Mouse (Mus musculus) testis, adult 2 months (tissue): ENCODE measurements around the gene Cpe. TPM values are rescaled to one million over a fixed set of nuclear protein-coding genes. Genes with fewer than 3 reads are reported as not detected.

ENCODE experiments used
- H3K27ac ChIP-seq: fragments of 200-500 bp; 2 replicates; pipeline ENCODE4 v1.5.1; 2012; ENCODE audit warnings: low read depth, low read length; ENCODE audit not compliant: control insufficient read depth, insufficient read depth
- H3K27me3 ChIP-seq: fragments of 200-500 bp; 2 replicates; pipeline ENCODE4 v1.6.1; 2012; ENCODE audit warnings: mild to moderate bottlenecking, low read length, moderate library complexity; ENCODE audit not compliant: control insufficient read depth, insufficient read depth
- H3K36me3 ChIP-seq: fragments of 200-500 bp; 2 replicates; pipeline ENCODE4 v1.6.1; 2012; ENCODE audit warnings: mild to moderate bottlenecking, low read length; ENCODE audit not compliant: control insufficient read depth, insufficient read depth
- H3K4me1 ChIP-seq: fragments of 200-500 bp; 2 replicates; pipeline ENCODE4 v1.6.1; 2012; ENCODE audit warnings: low read length; ENCODE audit not compliant: control insufficient read depth, insufficient read depth
- H3K4me3 ChIP-seq: fragments of 200-500 bp; 2 replicates; pipeline ENCODE4 v1.5.1; 2012; ENCODE audit warnings: low read depth, mild to moderate bottlenecking, low read length, moderate library complexity, mixed read lengths; ENCODE audit not compliant: control insufficient read depth
- CTCF ChIP-seq: fragments of 200-500 bp; IDR thresholded peaks from 2 replicates; pipeline ENCODE4 v1.5.1; 2012; ENCODE audit warnings: low read depth, mild to moderate bottlenecking, inconsistent platforms, low read length, moderate library complexity; ENCODE audit not compliant: control insufficient read depth, insufficient read depth, insufficient replicate concordance
- POLR2A ChIP-seq: fragments of 200-500 bp; IDR thresholded peaks from 2 replicates; pipeline ENCODE4 v1.6.1; 2012; ENCODE audit warnings: low read depth, mild to moderate bottlenecking, inconsistent platforms, low read length, moderate library complexity; ENCODE audit not compliant: control insufficient read depth
- polyA plus RNA-seq: library from polyadenylated mRNA; depleted of rRNA; stranded (reverse); fragments of >200 nt; gene quantifications from 2 replicates; pipeline ENCODE4 v1.2.3, GENCODE M21; 2012

Gene Cpe
- polyA plus RNA-seq, 1 experiment, result 42.5 TPM

DNA sequence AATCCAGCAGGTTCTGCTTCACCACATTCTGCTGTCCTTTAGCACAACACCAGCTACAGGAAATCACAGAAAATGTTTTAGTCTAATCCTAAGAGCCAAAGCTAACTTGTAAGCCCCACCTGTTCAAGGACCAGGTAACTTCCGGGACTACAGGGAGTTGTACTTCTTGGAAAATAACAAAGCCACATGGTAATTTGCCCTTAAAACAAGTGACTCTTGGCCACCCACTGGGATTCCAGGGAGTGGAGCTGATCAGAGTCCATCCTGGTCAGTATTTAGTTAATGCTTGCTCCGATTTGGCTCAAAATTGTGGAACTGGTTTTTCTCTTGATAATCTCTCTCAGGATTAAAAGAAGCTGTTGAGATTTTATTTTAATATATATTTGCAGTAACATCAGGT, 61.1 kb downstream of the Cpe start:
- Histone ChIP-seq H3K4me1 (no peaks in the 10 kb centered on the region), H3K4me3 (no peak overlapping the region), H3K27ac (no peak overlapping the region), H3K27me3 (no peaks in the 10 kb centered on the region), H3K36me3 (no peaks in the 10 kb centered on the region)
- TF ChIP-seq CTCF, result no peak
- TF ChIP-seq POLR2A, result no peak

DNA sequence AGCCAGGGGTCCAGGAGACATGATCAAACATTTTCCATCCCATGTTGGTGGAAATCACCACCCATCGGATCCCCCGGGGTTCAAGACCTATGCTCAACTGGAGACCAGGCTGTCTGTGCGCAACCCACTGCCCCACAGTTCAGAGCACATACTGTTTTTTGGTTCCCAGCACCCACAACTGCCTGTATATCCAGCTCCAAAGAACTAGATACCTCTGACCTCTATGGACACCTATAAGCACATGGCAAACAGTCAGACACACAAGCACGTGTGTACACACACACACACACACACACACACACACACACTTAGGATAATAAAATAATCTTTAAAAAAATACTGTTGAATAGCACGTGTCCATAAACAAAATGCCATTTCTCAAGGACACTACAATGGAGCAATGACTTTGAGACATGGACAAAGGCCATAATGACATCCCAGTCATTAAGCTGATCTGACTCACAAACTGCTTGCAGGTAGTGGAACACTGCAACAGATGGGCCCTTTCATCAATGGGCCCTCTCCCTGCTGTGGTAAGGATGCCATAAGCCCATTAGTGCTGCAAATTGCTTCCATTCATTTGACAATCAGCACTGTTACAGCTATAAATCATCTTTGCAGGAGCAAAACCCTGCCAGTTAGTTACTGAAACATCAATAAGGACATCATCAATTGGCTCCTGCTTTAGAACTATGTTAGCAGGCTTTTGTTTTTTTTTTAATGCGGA, 63.7 kb downstream of the Cpe start:
- no peaks in the 10 kb centered on the region for H3K27me3 ChIP-seq
- no peak overlapping the region for H3K4me3 ChIP-seq
- no peaks in the 10 kb centered on the region for H3K36me3 ChIP-seq
- no peak overlapping the region for H3K27ac ChIP-seq
- peaks cover 3% of the 10 kb centered on the region; the same call in 1 of the 2 replicates for H3K4me1 ChIP-seq
- TF ChIP-seq CTCF (no peak), POLR2A (no peak)

DNA sequence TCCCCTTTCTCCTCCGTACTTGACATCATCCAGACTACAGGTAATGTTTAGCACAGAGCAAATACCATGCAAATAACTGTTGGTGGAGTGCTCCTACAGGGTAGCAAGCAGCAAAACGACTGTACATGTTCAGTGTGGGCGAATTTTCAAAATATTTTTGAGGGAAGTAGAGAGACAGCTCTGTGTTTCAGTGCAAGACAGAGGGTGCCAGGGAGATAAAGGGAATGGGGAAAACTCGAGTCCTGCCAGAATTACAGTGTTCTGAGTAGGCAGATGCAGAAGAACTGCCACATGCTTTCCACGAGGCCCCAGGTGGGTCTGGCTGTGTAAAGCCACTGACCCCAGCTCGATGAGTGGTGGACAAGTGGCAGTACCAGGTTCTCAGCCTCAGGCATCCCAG, 64.8 kb downstream of the Cpe start:
- H3K27me3 ChIP-seq, result no peaks in the 10 kb centered on the region
- H3K4me3 ChIP-seq, result no peak overlapping the region
- TF ChIP-seq POLR2A, result no peak
- TF ChIP-seq CTCF, result no peak
- peaks cover 3% of the 10 kb centered on the region; the same call in 1 of the 2 replicates for H3K4me1 ChIP-seq
- H3K36me3 ChIP-seq, result no peaks in the 10 kb centered on the region
- H3K27ac ChIP-seq, result no peak overlapping the region

DNA sequence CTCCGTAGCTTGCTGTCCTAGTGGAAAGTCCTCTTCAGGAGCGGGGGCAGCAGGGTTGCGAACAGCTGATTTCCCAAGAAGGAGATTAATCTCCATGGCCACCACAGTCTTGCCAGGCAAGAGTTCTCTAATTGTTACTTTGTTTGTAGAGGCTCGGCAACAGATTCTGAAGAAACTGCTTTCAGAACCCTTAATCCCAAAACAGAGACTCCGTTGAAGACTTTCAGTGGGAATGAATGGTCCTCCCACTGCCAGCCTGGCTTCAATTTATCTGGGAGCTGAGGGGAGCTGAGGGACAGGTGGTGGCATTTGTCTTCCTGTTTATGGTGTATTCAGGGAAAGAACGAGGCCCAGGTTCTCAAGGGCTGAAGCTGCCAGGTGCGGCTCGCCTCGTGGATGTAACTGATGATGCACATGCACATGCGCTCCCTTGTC, 68.2 kb downstream of the Cpe start:
- no peak overlapping the region for H3K4me3 ChIP-seq
- H3K27ac ChIP-seq, result peak overlapping the region; percentile 69; the same call in 1 of the 2 replicates
- peaks cover 5% of the 10 kb centered on the region for H3K4me1 ChIP-seq
- TF ChIP-seq POLR2A, result no peak
- no peaks in the 10 kb centered on the region for H3K36me3 ChIP-seq
- H3K27me3 ChIP-seq, result no peaks in the 10 kb centered on the region

GRCm38 (mm10) chr8:64620365-64621150, 72.3 kb downstream of the Cpe start:
- H3K27ac ChIP-seq, result peak overlapping the region; percentile 62
- no peaks in the 10 kb centered on the region for H3K27me3 ChIP-seq
- TF ChIP-seq POLR2A (no peak), CTCF (no peak)
- no peaks in the 10 kb centered on the region for H3K36me3 ChIP-seq
- H3K4me1 ChIP-seq, result peaks cover 7% of the 10 kb centered on the region
- no peak overlapping the region for H3K4me3 ChIP-seq

- Histone ChIP-seq H3K4me3 (no peak overlapping the region), H3K27ac (peak overlapping the region; percentile 62), H3K36me3 (no peaks in the 10 kb centered on the region), H3K27me3 (no peaks in the 10 kb centered on the region), H3K4me1 (peaks cover 5% of the 10 kb centered on the region)
- TF ChIP-seq POLR2A, result no peak
- TF ChIP-seq CTCF, result no peak
Measured at GRCm38 (mm10) chr8:64619661-64620060, 73.2 kb downstream of the Cpe start.

- Histone ChIP-seq H3K27ac (no peak overlapping the region), H3K4me3 (no peak overlapping the region; the same call in 1 of the 2 replicates), H3K36me3 (no peaks in the 10 kb centered on the region), H3K4me1 (peaks cover 5% of the 10 kb centered on the region), H3K27me3 (no peaks in the 10 kb centered on the region)
- TF ChIP-seq POLR2A, result no peak
- peak; percentile 82; the same call in 1 of the 2 replicates for TF ChIP-seq CTCF
Measured at GRCm38 (mm10) chr8:64618618-64619017, 74.2 kb downstream of the Cpe start.

- no peaks in the 10 kb centered on the region for H3K36me3 ChIP-seq
- TF ChIP-seq CTCF (no peak), POLR2A (no peak)
Measured at GRCm38 (mm10) chr8:64616566-64616965, 76.3 kb downstream of the Cpe start.

More at GRCm38 (mm10) chr8:64616566-64616965, 76.3 kb downstream of the Cpe start:
- H3K27me3 ChIP-seq, result no peaks in the 10 kb centered on the region
- H3K27ac ChIP-seq, result no peak overlapping the region
- H3K4me3 ChIP-seq, result no peak overlapping the region
- H3K4me1 ChIP-seq, result peaks cover 5% of the 10 kb centered on the region
